Mouse (Mus musculus): ENCODE data around the gene Elane. TPM values are rescaled to one million over a fixed set of nuclear protein-coding genes. Genes with fewer than 3 reads are reported as not detected.

Gene Elane
- total and polyA plus RNA-seq, 3 experiments: 0.07 TPM; not detected in 2

- Histone ChIP-seq H3K4me3 (ENCODE audit: control insufficient read depth in 1 of 2, insufficient read depth in 1 of 2, low read depth in 2 of 2, low read length in 2 of 2) (no peak overlapping the region), H3K79me2 (ENCODE audit: control insufficient read depth, insufficient read depth, low read length, poor library complexity) (peaks cover 3% of the 10 kb centered on the region; the same call in 1 of the 2 replicates), H3K36me3 (ENCODE audit: control insufficient read depth in 1 of 2, insufficient read depth in 2 of 2, low read length in 2 of 2) (no peaks in the 10 kb centered on the region), H3K9me3 (replicated peaks; ENCODE audit: insufficient read depth, low read length) (no peaks in the 10 kb centered on the region), H3K4me1 (ENCODE audit: control insufficient read depth in 1 of 2, insufficient read depth in 2 of 2, low read length in 2 of 2) (no peaks in the 10 kb centered on the region), H3K27me3 (ENCODE audit: control insufficient read depth in 1 of 2, insufficient read depth in 2 of 2, low read length in 2 of 2) (no peaks in the 10 kb centered on the region), H3K9ac (ENCODE audit: control insufficient read depth, low read depth, low read length, poor library complexity, severe bottlenecking) (no peak overlapping the region), H3K27ac (ENCODE audit: control insufficient read depth, low read depth, low read length) (no peak overlapping the region)
- no peak for DNase-seq (ENCODE audit: low read depth, low spot score)
- no peak for TF ChIP-seq ELF1 (IDR thresholded peaks at IDR 0.05; ENCODE audit: low read depth, low read length)
These were observed 46.7 kb downstream of the Elane start for GRCm38 (mm10) chr10:79932736-79933135.

DNA sequence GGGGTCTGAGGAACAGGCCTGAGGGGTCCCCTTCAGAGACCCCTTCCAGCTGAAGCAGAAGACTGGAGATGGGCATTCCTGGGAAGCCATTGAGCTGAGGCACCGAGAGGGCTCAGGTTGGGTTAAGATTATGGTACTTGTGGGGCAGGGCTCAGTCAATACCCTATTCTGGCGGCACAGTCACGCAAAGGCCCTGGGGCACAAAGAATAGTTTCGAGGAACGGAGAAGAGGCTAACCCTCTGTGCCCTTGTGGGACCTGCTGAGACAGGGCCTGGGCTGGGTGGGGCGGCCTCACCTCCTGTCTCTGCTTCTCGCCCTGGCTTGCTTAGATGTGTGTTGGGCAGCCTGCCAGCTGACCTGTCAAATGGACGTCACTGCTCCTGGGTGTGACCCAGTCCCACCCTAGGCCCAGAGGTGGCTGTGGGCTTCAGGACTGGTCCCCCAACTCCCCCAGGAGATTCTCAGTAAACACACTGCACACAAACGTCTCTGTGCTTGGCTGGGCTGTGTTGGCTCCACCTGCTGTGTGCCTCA, 47.2 kb downstream of the Elane start:
- no peak for DNase-seq (ENCODE audit: low read depth, low spot score)
- Histone ChIP-seq H3K9me3 (replicated peaks; ENCODE audit: insufficient read depth, low read length) (no peaks in the 10 kb centered on the region), H3K9ac (ENCODE audit: control insufficient read depth, low read depth, low read length, poor library complexity, severe bottlenecking) (no peak overlapping the region), H3K36me3 (ENCODE audit: control insufficient read depth in 1 of 2, insufficient read depth in 2 of 2, low read length in 2 of 2) (no peaks in the 10 kb centered on the region), H3K4me1 (ENCODE audit: control insufficient read depth in 1 of 2, insufficient read depth in 2 of 2, low read length in 2 of 2) (no peaks in the 10 kb centered on the region), H3K27ac (ENCODE audit: control insufficient read depth, low read depth, low read length) (no peak overlapping the region), H3K27me3 (ENCODE audit: control insufficient read depth in 1 of 2, insufficient read depth in 2 of 2, low read length in 2 of 2) (no peaks in the 10 kb centered on the region), H3K79me2 (ENCODE audit: control insufficient read depth, insufficient read depth, low read length, poor library complexity) (no peaks in the 10 kb centered on the region), H3K4me3 (ENCODE audit: control insufficient read depth in 1 of 2, insufficient read depth in 1 of 2, low read depth in 2 of 2, low read length in 2 of 2) (no peak overlapping the region)
- TF ChIP-seq EP300 (IDR thresholded peaks at IDR 0.05; ENCODE audit: low read depth in 1 of 2, low read length in 2 of 2) (no peak), ZC3H11A (IDR thresholded peaks at IDR 0.05; ENCODE audit: low read depth, low read length) (no peak), USF1 (IDR thresholded peaks at IDR 0.05; ENCODE audit: low read depth, low read length) (no peak)

DNA sequence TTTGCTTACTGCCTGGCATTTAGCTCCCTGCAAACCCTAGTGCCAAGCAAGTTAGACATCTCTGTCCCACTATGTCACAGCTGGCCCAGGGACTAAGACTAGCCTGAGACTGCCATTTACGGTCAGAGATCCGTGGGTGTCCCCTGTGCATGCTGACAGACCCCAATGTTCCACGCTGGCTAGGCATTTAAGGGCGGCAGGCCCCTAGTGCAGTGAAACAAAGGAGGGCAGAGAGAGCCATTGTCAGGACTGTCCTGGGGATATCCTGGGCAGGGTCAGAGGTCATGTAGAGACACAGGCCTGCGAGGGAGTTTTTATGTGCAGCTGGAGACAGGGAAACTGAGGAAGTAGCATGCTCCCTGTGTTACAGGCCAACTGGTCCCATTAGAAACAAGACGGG, 47.8 kb downstream of the Elane start:
- DNase-seq (ENCODE audit: low read depth, low spot score): no peak
- H3K9me3 ChIP-seq (replicated peaks; ENCODE audit: insufficient read depth, low read length): no peaks in the 10 kb centered on the region
- H3K27ac ChIP-seq (ENCODE audit: control insufficient read depth, low read depth, low read length): no peak overlapping the region
- no peaks in the 10 kb centered on the region for H3K79me2 ChIP-seq (ENCODE audit: control insufficient read depth, insufficient read depth, low read length, poor library complexity)
- no peaks in the 10 kb centered on the region for H3K27me3 ChIP-seq (ENCODE audit: control insufficient read depth in 1 of 2, insufficient read depth in 2 of 2, low read length in 2 of 2)
- no peak overlapping the region for H3K9ac ChIP-seq (ENCODE audit: control insufficient read depth, low read depth, low read length, poor library complexity, severe bottlenecking)
- no peaks in the 10 kb centered on the region for H3K36me3 ChIP-seq (ENCODE audit: control insufficient read depth in 1 of 2, insufficient read depth in 2 of 2, low read length in 2 of 2)
- no peak for TF ChIP-seq UBTF (IDR thresholded peaks at IDR 0.05; ENCODE audit: borderline replicate concordance, insufficient read depth, low read depth, low read length)
- TF ChIP-seq MXI1 (IDR thresholded peaks at IDR 0.05; ENCODE audit: low read depth, low read length): no peak
- TF ChIP-seq SMC3 (IDR thresholded peaks at IDR 0.05; ENCODE audit: low read depth, low read length): no peak
- no peak for TF ChIP-seq MAZ (IDR thresholded peaks at IDR 0.05; ENCODE audit: low read depth, low read length)
- no peak for TF ChIP-seq EP300 (IDR thresholded peaks at IDR 0.05; ENCODE audit: low read depth in 1 of 2, low read length in 2 of 2)
- TF ChIP-seq NRF1 (IDR thresholded peaks at IDR 0.05; ENCODE audit: insufficient read depth, low read depth, low read length, poor library complexity, severe bottlenecking): no peak
- H3K4me3 ChIP-seq (ENCODE audit: control insufficient read depth in 1 of 2, insufficient read depth in 1 of 2, low read depth in 2 of 2, low read length in 2 of 2): no peak overlapping the region
- no peaks in the 10 kb centered on the region for H3K4me1 ChIP-seq (ENCODE audit: control insufficient read depth in 1 of 2, insufficient read depth in 2 of 2, low read length in 2 of 2)
